Mouse (Mus musculus) c-Kit-positive CD71-positive TER-119-negative erythroid progenitor cells, embryonic 14.5 days (primary cell): ENCODE measurements around the gene Abcc1.

Experiments
- DNase-seq: peaks from one replicate; pipeline ENCODE4 v3.0.0-alpha.2; 2013; ENCODE audit warnings: low read depth

Gene Abcc1

DNA sequence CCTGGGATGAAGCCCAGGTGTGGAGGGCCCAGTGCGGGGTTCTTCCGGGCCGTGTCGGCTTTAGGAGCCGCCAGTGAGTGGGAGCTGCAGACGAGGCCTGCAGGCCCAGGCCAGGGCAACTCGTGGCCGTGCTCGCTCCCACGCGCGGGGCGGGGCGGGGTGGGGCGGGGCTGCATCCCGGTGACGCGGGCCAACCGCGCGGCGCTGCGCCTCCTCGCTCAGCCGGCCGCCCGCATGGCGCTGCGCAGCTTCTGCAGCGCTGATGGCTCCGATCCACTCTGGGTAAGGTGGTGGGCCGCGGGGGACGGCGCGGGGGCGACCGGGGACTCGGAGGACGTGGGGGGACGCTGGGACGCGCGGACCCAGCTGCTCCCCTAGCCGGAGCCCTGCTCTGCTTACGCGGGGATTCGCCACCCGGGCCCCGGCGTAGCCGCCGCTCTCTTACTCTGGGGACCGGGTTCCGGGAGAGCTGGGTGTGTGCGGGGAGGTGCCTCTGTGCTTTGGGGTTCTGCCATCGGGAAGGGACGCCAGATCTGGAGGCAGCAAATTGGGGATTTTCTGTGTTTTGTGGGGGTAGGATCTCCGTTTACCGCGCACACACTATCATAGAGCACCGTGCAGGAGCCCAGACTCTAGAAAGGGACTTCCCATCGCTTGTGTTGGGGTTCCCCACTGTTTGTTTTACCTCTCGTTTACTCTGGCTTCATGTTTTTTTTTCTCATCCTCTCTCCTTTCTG is at the start of gene Abcc1:
Gene Abcc1, plus strand, starts transcription at position 197 of the 737 bp plus-strand sequence.
- DNase-seq: peak; percentile 44

- no peak for DNase-seq
These were observed 48.4 kb upstream of the Abcc1 start for GRCm38 (mm10) chr16:14312914-14313313.

DNA sequence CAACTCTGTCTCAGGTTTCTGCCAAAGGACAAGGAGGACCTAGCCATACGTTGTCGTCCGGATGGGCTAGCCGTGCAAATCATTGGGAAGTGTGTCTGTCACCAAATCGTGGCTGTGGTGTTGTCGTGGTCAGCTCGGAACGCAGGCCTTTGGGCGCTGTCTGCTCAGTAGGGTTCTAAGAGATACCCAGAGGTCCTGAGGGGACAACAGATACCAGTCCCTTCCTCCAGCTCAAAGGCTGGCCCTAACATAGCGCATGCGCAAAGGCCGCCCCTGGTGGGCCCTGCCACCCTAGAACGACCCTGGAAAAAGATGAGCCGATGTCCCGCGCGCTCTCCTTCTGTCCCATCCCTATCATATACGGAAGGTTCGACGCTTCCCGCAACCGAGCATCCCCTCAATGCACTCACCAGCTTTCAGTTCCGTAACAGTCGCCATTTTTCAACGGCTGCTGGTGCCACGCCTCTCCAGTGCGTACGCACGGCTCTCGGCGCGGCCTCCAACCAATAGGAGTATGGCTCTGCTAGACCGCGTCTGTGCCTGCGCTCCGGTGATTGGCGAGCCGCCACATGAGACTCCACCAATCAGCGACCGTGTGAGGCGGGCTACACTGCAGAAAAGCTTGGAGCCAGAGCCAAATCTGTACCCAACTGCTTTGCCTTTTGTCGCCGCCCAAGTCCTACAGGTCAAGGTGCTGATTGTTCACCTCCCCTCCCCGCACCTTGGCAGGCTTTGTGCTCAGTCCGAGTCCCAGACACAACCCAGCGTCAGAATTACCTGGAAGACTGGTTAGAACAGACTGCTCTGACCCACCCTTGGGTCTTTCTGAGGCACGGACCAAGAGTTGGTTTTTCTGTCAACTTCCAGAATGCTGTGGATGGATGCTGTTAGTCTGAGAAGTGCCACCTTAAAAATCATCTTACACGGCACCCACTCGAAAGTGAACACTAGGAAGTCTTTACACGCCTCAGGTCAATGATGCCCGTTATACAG is 44.2 kb upstream of the Abcc1 start, which contains the start of gene Fopnl:
Gene Fopnl, minus strand, starts transcription at position 522 of the 993 bp plus-strand sequence.
- peak; percentile 93 for DNase-seq

GRCm38 (mm10) chr16:14319681-14320080 is 41.7 kb upstream of the Abcc1 start:
- no peak for DNase-seq

DNA sequence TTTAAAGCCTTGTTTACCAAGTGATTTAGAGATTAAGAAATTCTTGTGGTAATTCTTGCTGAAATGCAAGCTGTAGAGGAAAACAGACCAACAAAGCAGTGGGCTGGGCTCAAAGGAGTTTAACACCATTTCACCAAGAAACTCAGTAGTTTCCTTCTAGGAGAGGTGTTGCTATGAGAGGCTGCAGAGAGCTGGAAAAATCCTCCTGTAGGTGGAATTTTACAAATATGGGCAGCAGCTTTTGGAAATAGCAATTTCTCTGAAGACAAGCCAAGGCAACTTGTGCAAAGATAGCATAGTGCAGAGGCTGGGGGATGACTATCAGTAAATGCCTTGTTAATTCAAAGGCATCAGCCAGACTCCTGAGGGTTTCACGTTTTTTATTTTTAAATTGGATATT is 40.9 kb upstream of the Abcc1 start:
- DNase-seq: no peak

DNA sequence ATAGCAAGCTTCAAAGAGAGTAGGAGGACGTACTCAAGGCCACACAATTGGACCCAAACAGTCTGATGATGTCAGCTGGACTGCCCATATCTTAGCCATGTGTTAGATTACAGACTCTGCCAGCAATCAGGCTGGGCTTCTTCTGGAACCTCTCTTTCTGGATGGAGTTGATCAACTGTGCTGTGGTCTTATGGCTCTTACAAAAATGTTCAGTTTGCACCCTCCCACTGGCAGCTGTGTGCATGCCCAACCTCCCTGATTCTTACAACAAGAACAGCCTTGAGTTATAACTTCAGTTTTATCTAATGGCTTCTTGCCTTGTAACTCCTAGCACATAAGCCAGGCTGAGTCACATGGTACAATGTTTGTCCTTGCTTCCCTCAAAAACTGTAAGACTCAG is 33.2 kb upstream of the Abcc1 start:
- DNase-seq: no peak

GRCm38 (mm10) chr16:14344967-14345366 is 16.4 kb upstream of the Abcc1 start:
- DNase-seq: no peak

DNA sequence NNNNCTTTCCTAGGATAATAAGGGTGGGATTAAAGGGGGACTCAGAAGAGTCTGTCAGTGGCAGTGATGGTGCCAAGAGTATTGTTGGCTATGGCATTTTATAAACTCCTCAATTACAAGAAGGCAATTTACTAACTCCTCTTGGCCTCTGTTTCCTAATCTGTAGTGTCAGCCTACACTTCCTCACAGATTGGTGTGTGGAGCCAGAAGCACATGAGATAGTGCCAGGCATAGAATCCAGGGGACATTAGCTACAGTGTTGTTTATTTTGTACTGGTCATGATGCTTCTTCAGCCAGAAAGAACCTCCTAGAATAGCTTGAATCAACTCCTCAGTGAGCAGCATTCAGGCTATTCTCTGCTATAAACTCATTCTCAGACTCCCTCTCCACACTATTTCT is 9.8 kb upstream of the Abcc1 start:
- DNase-seq: no peak

- DNase-seq: no peak
These were observed 9.1 kb upstream of the Abcc1 start for GRCm38 (mm10) chr16:14352234-14352633.

DNA sequence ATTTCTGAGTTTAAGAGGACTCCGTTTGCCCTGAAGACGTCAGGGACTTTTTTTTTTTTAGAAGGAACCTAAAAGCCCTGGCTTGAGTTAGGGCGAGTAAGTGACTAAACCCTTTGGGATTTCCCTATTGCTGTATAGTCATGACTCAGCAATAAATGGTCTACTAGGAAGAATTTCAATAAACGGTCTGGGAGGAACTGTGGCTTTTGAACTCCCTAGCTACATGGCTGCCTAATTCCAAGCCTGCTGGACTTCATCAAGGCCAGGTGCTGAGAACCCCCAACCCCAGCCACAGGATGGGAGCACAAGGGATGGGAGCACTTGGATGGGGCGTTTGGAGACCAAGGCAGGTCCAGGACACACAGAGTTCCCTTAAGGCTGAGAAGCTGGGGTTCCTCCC is 8.7 kb upstream of the Abcc1 start:
- DNase-seq: no peak

DNA sequence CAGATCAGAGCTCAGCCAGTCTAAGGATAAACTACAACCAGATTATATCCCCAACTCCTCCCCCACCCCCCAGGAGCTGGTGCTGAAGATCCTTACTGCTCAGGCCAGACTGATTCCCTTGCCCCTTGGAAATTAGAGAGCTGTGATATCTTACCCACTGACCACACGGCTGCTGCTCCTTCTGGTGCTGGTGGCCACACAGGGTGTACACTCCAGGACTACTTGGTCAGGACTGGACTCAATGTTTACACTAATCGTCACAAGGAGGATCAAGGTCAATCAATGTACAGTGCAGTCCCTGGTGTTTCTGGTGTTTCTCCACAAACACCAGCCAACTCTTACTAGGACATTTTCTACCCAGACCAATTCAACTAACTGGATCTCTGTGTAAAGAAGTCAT is 3.5 kb upstream of the Abcc1 start:
- no peak for DNase-seq

- DNase-seq: no peak
These were observed 2.8 kb upstream of the Abcc1 start for GRCm38 (mm10) chr16:14358531-14358930.

GRCm38 (mm10) chr16:14360931-14361330 is 427 bp upstream of the Abcc1 start:
- no peak for DNase-seq

DNA sequence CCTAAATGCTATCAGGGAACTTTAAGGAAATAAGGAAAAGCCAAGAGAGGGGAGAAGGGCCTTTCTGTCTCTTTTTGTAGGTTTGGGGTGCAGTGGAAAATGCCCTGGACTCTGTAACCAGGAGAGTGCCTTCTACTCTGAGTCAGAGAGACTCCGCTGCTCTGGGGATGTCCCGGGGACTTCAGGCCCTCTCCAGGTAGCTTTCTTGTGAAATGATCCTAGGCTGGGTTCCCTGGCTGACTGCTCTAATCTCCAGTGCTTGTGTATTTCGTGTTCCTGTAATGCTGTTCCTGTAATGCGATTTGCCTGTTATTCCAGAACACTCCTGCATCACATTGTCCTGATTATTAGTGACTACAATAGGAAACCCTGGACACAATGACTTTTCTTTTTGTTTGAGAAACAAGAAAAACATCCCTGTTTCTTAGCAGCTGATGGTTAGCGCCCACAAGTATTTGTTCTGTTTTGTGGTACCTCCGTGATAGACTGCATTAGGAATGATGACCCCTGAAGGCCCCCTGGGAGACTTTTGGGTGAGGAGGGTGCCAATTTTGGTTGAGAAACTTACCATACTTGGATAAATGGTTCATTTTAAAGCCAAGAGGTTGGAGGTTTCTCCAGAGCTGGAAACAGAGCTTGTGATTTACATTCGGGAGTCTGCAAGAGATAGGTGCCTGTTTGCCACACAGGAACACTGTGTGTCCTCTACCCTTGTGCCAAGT is 902 bp downstream of the Abcc1 start:
- DNase-seq: no peak

- no peak for DNase-seq
These were observed 2.1 kb downstream of the Abcc1 start for GRCm38 (mm10) chr16:14363496-14363895.

DNA sequence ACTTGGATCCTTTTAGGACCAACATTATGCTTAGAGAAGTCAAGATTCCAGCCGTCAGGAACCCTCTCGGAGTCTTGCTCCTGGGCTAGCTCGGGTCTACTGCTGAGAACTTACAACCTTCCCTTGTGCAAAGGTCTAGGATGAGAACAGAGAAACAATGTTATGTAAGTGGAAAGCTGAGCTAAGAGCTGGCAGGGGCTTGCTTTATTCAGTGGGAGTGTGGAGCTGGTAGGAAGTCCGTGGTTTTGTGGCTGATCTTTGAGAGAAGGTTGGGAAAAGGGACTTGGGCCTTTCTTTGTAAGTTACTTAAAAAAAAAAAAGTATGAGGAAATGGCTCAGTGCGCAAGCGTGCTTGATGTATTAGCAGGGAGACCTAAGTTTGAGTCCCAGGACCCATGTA is 2.7 kb downstream of the Abcc1 start:
- DNase-seq: no peak

DNA sequence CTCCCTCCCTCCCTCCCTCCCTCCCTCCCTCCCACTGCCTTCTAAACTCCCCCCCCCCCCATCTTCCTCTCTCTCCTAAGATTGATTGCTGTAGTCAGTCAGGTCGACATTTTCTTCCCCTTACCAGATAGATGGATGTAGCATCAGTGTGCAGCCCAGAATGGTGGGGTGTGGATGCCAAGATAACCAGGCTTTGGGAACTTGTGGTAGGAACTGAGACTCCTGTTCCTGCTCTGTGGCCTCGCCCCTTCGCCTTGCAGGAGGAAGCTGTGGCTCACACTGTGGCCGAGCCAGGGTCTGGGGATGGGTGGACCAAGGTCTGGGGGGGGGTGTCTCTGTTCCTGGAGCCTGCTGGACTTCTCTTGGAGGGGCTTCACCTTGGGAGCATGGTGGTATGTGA is 4.1 kb downstream of the Abcc1 start:
- DNase-seq: no peak

GRCm38 (mm10) chr16:14366017-14366416 is 4.7 kb downstream of the Abcc1 start:
- no peak for DNase-seq

DNA sequence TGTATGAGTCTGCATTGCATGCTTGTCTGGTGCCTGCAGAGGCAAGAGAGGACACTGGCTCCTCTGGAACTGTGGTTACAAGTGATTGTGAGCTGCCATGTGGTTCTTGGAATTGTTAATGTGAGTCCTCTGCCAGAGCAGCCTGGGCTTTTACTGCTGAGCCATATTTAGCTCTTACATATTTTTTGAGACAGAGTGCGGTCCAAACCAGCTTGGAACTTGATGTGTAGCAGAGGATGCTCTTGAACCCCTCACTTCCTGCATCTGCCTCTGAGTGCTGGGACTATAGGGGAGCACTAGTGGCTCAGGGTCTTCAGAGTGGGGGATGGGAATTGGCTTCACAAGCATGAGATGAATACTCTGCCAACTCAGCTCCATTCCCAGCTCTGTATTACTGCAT is 10.0 kb downstream of the Abcc1 start:
- no peak for DNase-seq

DNA sequence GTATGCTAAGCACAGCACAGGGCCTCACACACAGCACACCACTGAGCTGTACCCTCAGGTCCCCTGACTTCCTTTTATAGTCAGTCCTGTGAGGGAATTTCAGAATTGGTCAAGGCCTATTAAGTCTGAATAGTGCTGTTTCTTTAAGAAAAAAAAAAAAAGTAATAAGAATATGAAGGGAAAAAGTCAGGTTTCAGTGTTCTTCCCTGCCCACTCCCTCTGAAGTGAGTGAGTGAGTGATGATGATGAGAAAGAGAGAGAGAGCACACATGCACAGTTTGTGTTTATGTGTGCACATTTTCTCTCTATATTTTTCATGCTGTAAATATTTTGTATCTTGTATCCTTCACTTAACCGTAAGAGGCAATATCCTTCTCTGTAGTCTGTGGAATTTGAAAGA is 11.0 kb downstream of the Abcc1 start:
- no peak for DNase-seq

DNA sequence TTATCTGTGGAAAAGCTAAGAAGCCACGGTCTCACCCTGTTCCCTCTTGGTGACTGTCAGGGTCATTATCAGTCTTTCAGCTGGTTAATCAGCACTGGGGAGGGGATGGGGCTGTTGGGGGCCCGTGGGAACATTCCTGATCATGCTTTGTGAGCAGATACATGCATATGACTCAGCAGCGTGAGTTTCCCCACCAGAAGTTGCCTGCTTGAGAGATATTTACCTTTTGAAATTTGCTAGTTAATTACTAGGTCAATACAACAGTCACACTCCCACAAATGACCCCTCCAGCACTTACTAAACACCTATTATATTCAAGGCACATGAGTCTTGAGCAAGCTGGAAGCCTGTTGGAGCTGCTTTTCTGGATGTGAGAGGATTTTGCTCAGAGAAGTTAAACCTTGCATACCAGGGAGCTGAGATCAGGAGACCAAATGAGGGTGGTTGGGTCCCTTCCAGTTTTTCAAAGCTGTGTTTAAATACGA is 11.5 kb downstream of the Abcc1 start:
- DNase-seq: no peak

- DNase-seq: no peak
These were observed 14.6 kb downstream of the Abcc1 start for GRCm38 (mm10) chr16:14375942-14376341.
